Mouse (Mus musculus) liver, embryonic 14.5 days (tissue): Measurements from ENCODE around the gene Ugt1a2.

ENCODE experiments used
- CTCF ChIP-seq: IDR thresholded peaks from 2 replicates; pipeline ENCODE4 v1.5.1; 2016; ENCODE audit warnings: antibody characterized with exemption, low read depth, control low read depth
- EP300 ChIP-seq: IDR thresholded peaks from 2 replicates; pipeline ENCODE4 v1.6.1; 2016; ENCODE audit warnings: antibody characterized with exemption, low read depth

DNA sequence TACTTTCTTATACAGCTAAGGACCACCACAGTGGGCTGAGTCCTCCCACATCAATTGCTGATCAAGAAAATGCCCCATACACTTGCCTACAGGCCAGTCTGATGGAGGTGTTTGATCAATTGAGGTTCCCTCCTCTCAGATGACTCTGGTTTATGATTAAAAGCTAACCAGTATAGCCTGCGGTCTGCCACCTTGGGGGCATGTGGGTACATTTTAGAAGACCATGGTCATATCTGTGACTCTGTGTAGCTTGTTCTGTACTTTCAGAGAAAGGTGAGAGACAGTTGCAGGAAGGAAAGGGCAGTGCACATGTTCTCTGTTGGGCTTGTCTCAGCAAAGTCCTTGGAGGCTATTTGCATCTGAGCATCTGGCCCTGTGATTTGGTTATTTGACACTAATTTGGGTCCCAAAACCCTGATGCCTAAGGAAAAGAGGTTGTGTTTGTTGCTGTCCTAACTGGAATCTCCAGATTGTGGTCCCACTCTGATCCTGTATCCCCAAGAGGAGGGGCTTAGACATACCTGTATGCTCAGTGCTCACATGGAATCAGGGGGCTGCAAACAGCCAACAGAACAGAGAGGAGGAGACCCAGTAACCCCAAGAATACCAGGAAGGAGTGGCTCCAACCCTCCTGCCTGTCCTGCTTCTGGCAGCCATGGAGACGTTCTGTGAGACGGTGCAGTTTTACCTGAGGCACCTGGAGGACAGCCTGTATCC is 32.4 kb downstream of the Ugt1a2 start:
- TF ChIP-seq CTCF: no peak
- TF ChIP-seq EP300: no peak
